Mouse (Mus musculus): ENCODE data around the gene Gm13271.
"Not testable (repeated sequence)": the region's sequence is repeated elsewhere in the genome, so short reads cannot be mapped to it uniquely, and the experiment has no call there.

GRCm38 (mm10) chr4:88754818-88755340 is at the start of gene Gm13271:
- TF ChIP-seq CTCF (IDR thresholded peaks at IDR 0.05; ENCODE audit: low read depth, low read length); POLR2A (IDR thresholded peaks at IDR 0.05; ENCODE audit: insufficient read depth, low read length): not testable (repeated sequence)
